Mouse (Mus musculus) E14TG2a.4 (cell line): ENCODE measurements around the gene Klf3.

Experiments used
- H3K27me3 ChIP-seq: 2 replicates; pipeline ENCODE4 v1.6.1; 2014; ENCODE audit warnings: low read length, control low read depth; ENCODE audit not compliant: insufficient read depth
- H3K36me3 ChIP-seq: 2 replicates; pipeline ENCODE4 v1.6.1; 2014; ENCODE audit warnings: low read length, control low read depth; ENCODE audit not compliant: insufficient read depth
- H3K4me1 ChIP-seq: replicated peaks from 2 replicates; pipeline ENCODE4 v1.6.1; 2014; ENCODE audit warnings: low read depth, low read length, control low read depth
- H3K4me3 ChIP-seq: replicated peaks from 2 replicates; pipeline ENCODE4 v1.5.1; 2014; ENCODE audit warnings: mild to moderate bottlenecking, low read length
- H3K9me3 ChIP-seq: 2 replicates; pipeline ENCODE4 v1.6.1; 2014; ENCODE audit warnings: low read length, control low read depth
- CTCF ChIP-seq: conservative IDR thresholded peaks from 2 replicates; pipeline ENCODE4 v1.5.1; 2014; ENCODE audit warnings: low read length
- NANOG ChIP-seq: IDR thresholded peaks from 2 replicates; pipeline ENCODE4 v1.6.1; 2014; ENCODE audit warnings: borderline replicate concordance, low read length, mixed read lengths
- POU5F1 ChIP-seq: IDR thresholded peaks from 2 replicates; pipeline ENCODE4 v1.6.1; 2014; ENCODE audit warnings: low read length, borderline replicate concordance

The Klf3 gene

GRCm38 (mm10) chr5:64852656-64853398 is 49.6 kb downstream of the Klf3 start:
- Histone ChIP-seq H3K27me3 (no peaks in the 10 kb centered on the region), H3K9me3 (peaks cover 51% of the 10 kb centered on the region), H3K36me3 (no peaks in the 10 kb centered on the region), H3K4me3 (no peak overlapping the region), H3K4me1 (peaks cover 12% of the 10 kb centered on the region)
- no peak for TF ChIP-seq POU5F1
- no peak for TF ChIP-seq NANOG
- no peak for TF ChIP-seq CTCF

DNA sequence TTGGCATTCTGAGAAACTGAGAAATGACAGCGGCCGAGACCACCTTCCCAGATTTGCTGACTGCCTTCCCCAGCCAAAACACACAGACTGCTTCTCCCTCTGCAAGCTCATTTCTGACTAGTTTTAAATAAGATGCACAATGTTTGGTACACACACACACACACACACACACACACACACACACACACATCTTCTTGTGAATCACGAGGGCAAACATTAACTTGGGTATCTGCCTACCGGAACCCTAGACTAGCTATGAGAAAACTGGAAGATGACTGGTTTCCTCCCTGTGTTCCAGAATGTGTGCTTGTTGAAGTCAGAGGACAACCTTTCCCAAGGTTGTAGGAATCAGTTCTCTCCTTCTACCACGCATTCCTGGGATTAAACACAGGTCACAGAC is 50.2 kb downstream of the Klf3 start:
- Histone ChIP-seq H3K4me1 (peaks cover 12% of the 10 kb centered on the region), H3K9me3 (peaks cover 52% of the 10 kb centered on the region), H3K27me3 (no peaks in the 10 kb centered on the region), H3K4me3 (no peak overlapping the region), H3K36me3 (no peaks in the 10 kb centered on the region)
- TF ChIP-seq CTCF (no peak), NANOG (no peak), POU5F1 (no peak)

DNA sequence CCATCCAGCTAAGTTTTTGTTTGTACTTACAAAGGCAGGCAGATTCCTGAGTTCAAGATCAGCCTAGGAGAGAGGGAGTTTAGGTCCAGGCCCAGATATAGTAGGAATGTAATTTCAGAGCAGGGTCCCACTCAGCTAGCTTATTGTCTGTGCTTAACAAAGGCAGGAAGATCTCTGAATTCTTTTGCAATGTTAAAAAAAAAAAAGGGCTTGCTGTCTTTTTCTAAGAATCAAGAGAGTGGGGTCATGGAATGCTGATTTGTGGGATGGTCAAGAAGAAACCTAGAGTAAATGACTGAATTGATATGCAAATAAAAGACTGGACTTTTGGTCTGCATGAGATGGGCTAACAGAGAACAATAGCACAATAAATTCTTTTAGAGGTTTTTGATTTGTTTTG is 52.0 kb downstream of the Klf3 start:
- no peaks in the 10 kb centered on the region for H3K36me3 ChIP-seq
- H3K4me1 ChIP-seq, result peaks cover 15% of the 10 kb centered on the region
- no peaks in the 10 kb centered on the region for H3K27me3 ChIP-seq
- peaks cover 49% of the 10 kb centered on the region for H3K9me3 ChIP-seq
- H3K4me3 ChIP-seq, result no peak overlapping the region
- TF ChIP-seq POU5F1 (no peak), NANOG (no peak), CTCF (no peak)

- Histone ChIP-seq H3K4me1 (peaks cover 58% of the 10 kb centered on the region), H3K4me3 (peak overlapping the region; percentile 53), H3K9me3 (peaks cover 17% of the 10 kb centered on the region), H3K27me3 (no peaks in the 10 kb centered on the region), H3K36me3 (no peaks in the 10 kb centered on the region)
- TF ChIP-seq CTCF (no peak), POU5F1 (no peak), NANOG (no peak)
Observed at GRCm38 (mm10) chr5:64860900-64861470, 57.8 kb downstream of the Klf3 start.

DNA sequence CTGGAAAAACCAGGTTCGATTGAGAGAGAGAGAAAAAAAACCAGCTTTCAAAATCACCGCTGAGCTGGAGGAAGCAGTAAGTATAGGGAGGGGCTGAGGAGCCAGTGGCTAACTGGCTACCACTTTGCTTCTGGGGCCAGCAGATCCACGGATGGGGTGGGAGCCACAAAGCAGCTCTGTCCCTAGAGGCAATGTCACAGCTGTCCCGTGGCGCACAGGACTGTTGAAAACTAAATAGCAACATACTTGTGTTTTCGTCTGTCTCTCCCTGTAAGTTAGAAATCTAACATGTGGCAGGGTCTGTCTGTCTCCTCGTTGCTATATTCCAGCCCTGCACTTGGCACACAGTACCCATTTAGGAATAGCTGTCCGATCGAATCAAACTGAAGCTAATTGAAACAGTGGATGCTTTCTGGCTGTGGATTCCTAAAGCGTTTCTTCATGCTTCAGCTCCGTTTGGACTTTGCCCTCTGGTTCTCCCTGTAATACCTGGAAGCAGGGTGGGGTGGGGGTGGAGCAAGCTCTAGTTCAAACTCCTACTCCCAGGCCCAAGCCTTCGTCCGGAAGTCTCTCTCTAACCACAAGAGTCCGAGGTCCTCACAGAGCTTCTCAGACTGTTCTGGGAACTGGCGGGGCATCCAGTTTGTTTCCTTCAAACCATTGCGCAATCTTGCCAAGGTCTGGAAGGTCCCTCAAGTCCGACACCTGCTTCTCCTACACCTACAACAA is 58.4 kb downstream of the Klf3 start:
- no peaks in the 10 kb centered on the region for H3K27me3 ChIP-seq
- H3K9me3 ChIP-seq, result peaks cover 12% of the 10 kb centered on the region
- no peak for TF ChIP-seq CTCF
- TF ChIP-seq NANOG, result no peak
- TF ChIP-seq POU5F1, result no peak
- H3K36me3 ChIP-seq, result no peaks in the 10 kb centered on the region
- H3K4me3 ChIP-seq, result peak overlapping the region; percentile 53
- H3K4me1 ChIP-seq, result peaks cover 64% of the 10 kb centered on the region

- Histone ChIP-seq H3K4me3 (peak overlapping the region; percentile 53), H3K27me3 (no peaks in the 10 kb centered on the region), H3K9me3 (peaks cover 6% of the 10 kb centered on the region), H3K4me1 (peaks cover 71% of the 10 kb centered on the region), H3K36me3 (no peaks in the 10 kb centered on the region)
- TF ChIP-seq CTCF (no peak), NANOG (no peak), POU5F1 (no peak)
Observed at GRCm38 (mm10) chr5:64862269-64862668, 59.1 kb downstream of the Klf3 start.

GRCm38 (mm10) chr5:64864699-64865108 is 61.5 kb downstream of the Klf3 start:
- Histone ChIP-seq H3K27me3 (no peaks in the 10 kb centered on the region), H3K9me3 (peaks cover 14% of the 10 kb centered on the region), H3K4me3 (peak overlapping the region; percentile 33), H3K4me1 (peaks cover 75% of the 10 kb centered on the region), H3K36me3 (no peaks in the 10 kb centered on the region)
- TF ChIP-seq CTCF (no peak), NANOG (peak; percentile 72)

DNA sequence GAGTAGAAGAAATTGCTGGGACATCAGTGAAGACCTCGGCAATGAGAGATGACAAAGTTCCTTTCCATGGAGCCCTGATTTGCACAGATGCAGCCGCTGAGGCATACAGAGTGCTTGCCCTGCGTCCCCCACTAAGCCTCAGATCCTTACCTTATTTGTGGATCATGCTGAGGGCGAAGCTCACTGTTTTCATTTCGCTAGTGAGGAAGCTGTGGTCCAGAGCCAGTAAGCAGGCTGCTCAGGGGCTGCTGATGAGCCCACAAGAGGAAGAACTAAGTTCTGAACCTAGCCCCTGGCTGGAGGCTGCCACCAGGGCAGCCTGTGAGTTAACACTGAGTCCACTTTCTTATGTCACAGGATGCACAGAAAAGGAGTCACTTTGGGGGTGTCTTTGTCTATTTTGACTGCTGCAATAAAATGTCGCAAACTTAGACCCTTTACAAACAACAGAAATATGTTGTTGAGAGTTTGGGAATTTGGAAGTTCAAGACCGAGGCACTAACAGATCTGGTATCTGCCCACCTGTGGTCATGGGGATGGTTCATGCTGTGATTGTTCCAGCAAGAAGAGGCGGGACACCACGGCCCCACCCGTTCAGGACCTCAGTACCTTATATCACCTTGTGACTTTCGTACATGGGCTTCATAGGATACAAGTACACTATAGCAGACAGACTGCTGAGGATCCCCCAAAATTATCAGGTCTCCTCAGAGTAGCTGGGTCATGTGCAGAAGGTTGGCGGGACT is 62.2 kb downstream of the Klf3 start:
- peaks cover 68% of the 10 kb centered on the region for H3K4me1 ChIP-seq
- no peaks in the 10 kb centered on the region for H3K36me3 ChIP-seq
- TF ChIP-seq NANOG, result peak; percentile 62; the same call in 1 of the 2 replicates
- TF ChIP-seq CTCF, result no peak
- TF ChIP-seq POU5F1, result no peak
- peak overlapping the region; percentile 33 for H3K4me3 ChIP-seq
- H3K27me3 ChIP-seq, result no peaks in the 10 kb centered on the region
- peaks cover 15% of the 10 kb centered on the region for H3K9me3 ChIP-seq
